Mouse (Mus musculus): ENCODE measurements around the gene Larp4b. TPM values are rescaled to one million over a fixed set of nuclear protein-coding genes. Genes with fewer than 3 reads are reported as not detected.

Larp4b gene
- 70.0 to 75.5 TPM (median 72.5 TPM) in 4 replicates for total RNA-seq (2023)

GRCm38 (mm10) chr13:9093316-9094155, at the start of gene Larp4b:
Gene Larp4b, plus strand, starts transcription at chr13:9093881.

Other genes starting within 250 kb of the Larp4b start
- gene Wdr37, start 222.0 kb upstream of the Larp4b start, total RNA-seq (2023), result 38.2 to 52.1 TPM (median 48.1 TPM) in 4 replicates
- 12.1 to 16.9 TPM (median 15.1 TPM) in 4 replicates for gene Idi1, start 208.4 kb upstream of the Larp4b start, total RNA-seq (2023)
- gene Gm9745, start 145.7 kb upstream of the Larp4b start, total RNA-seq (2023), result not detected in 4 replicates
- gene Idi2, start 141.0 kb upstream of the Larp4b start, total RNA-seq (2023), result not detected in 4 replicates
- 109 to 120 TPM (median 115 TPM) in 4 replicates for gene Gtpbp4, start 97.8 kb upstream of the Larp4b start, total RNA-seq (2023)
- gene Dip2c, start 182.6 kb downstream of the Larp4b start, total RNA-seq (2023), result 2.3 to 4.0 TPM (median 2.8 TPM) in 4 replicates

Data from B cell, adult 62 days (primary cell).